Mouse (Mus musculus) bone marrow, adult 2 months (tissue): Measurements from ENCODE around the gene Rpgrip1l.

Source experiments
- CTCF ChIP-seq: fragments of 200-500 bp; IDR thresholded peaks from 2 replicates; pipeline ENCODE4 v1.5.1; 2011; ENCODE audit warnings: low read length, control low read depth; ENCODE audit not compliant: control insufficient read depth, insufficient read depth
- POLR2A ChIP-seq: fragments of 200-500 bp; IDR thresholded peaks from 2 replicates; pipeline ENCODE4 v1.6.1; 2011; ENCODE audit warnings: low read depth, mild to moderate bottlenecking, control low read depth, low read length, borderline replicate concordance; ENCODE audit not compliant: control insufficient read depth

- TF ChIP-seq POLR2A (no peak), CTCF (no peak)
Measured at GRCm38 (mm10) chr8:91221841-91222240, 91.2 kb downstream of the Rpgrip1l start.
